Mouse (Mus musculus) Muller cell, postnatal 12 days (primary cell): Measurements from ENCODE around the gene Raf1.
"Not testable (repeated sequence)": the region's sequence is repeated elsewhere in the genome, so short reads cannot be mapped to it uniquely, and the experiment has no call there.

Experiments used
- DNase-seq: peaks from one replicate; pipeline ENCODE4 v3.0.0-alpha.2; 2015; ENCODE audit errors: inconsistent ontology term

Raf1 gene

DNA sequence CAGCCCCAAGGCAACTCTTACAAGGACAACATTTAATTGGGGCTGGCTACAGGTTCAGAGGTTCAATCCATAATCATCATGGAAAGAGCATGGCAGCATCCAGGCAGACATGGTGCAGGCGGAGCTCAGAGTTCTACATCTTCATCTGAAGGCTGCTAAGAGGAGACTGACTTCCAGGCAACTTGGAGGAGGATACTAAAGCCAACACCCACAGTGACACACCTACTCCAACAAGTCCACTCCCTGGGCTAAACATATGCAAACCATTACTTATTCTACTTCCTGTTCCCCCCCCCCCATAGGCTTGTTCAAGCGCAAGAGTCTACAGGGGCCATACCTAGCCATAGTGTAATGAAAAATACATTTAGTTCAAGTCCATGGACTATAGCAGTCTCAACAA is 7.8 kb upstream of the Raf1 start:
- DNase-seq: no peak

DNA sequence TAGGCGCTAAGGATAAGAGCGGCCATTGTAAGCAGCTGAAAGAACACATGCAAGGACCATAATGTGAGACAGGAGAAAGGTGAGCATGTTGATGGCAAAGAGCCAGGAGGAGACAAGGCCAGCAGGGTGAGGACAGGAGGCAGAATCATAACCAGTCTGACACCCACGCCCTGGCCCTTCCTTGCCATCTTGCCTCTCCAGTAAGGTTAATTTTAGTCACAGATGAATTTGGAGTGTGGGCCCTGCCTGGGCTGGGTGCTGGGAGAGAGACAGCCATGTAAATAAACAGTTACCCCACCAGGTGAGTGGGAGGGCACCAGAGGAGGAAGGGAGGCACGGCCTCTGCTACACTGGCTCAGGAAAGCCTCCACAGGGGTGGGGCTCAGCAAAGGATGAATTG is 4.6 kb upstream of the Raf1 start:
- DNase-seq: no peak

- no peak for DNase-seq
Observed at GRCm38 (mm10) chr6:115678012-115678411, 1.6 kb upstream of the Raf1 start.

GRCm38 (mm10) chr6:115677441-115677840 is 1.0 kb upstream of the Raf1 start:
- DNase-seq: no peak

- DNase-seq: peak; percentile 83
Observed at GRCm38 (mm10) chr6:115675508-115676336, 713 bp downstream of the Raf1 start.

GRCm38 (mm10) chr6:115675166-115675507 is 1.3 kb downstream of the Raf1 start:
- DNase-seq: no peak

DNA sequence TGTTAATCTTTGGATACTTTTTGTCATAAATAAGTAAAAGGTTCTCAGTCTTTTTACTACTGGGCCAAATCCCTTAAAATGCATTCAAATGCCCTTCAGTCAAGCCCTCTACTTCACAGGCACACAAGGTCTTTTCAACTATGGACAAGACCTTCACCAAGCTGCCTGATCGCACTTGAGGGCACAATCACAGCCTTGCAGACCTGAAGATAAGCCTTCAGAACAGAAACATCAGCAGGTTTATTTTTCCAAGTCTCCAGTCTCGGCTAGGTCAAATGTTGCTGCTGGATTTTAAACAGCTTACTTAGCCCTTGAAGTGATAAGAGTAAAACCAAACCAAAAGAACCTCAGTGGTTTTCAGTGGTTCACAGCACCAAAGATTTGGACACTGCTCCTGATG is 2.1 kb downstream of the Raf1 start:
- DNase-seq: no peak

GRCm38 (mm10) chr6:115672700-115673099 is 3.7 kb downstream of the Raf1 start:
- DNase-seq: no peak

GRCm38 (mm10) chr6:115666641-115667040 is 9.8 kb downstream of the Raf1 start:
- DNase-seq: peak; percentile 20

GRCm38 (mm10) chr6:115664268-115664667 is 12.2 kb downstream of the Raf1 start:
- no peak for DNase-seq

DNA sequence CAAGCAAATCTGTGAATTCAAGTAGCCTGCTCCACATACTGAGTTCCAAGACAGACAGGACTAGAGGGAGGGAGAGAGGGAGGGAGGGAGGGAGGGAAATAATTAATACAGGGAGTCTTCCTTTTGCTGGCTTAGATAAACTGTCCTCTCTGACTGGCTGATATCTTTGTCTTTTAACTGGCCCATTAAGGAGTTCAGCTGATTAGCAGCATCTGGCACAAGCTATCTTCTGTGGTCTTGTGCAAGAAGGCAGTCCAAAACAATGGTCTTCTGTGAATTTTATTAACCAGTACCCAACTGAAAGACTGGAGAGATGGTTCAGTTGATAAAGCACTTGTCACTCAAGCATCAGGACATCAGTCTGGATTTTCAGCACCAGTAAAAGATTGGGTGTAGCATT is 17.6 kb downstream of the Raf1 start:
- DNase-seq: peak; percentile 67

DNA sequence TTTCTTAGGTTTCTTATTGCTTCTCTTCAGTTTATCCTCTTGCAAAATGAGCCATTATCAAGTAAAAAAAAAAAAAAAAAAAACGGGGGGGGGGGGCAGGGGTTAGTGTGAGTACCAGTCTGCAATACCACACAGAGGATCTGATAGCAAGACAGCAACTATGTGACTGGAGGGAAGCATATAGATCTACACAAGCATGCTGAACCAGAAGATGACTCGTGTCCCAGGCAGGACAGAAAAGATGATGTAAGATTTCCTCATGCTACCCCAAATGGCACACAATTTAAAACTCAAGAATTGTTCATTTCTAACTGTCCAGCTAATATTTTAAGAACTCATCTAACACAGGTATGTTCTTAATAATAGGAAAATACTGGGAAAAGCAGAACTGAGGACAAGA is 22.5 kb downstream of the Raf1 start:
- DNase-seq: peak; percentile 12

- no peak for DNase-seq
Observed at GRCm38 (mm10) chr6:115651719-115652118, 24.7 kb downstream of the Raf1 start.

DNA sequence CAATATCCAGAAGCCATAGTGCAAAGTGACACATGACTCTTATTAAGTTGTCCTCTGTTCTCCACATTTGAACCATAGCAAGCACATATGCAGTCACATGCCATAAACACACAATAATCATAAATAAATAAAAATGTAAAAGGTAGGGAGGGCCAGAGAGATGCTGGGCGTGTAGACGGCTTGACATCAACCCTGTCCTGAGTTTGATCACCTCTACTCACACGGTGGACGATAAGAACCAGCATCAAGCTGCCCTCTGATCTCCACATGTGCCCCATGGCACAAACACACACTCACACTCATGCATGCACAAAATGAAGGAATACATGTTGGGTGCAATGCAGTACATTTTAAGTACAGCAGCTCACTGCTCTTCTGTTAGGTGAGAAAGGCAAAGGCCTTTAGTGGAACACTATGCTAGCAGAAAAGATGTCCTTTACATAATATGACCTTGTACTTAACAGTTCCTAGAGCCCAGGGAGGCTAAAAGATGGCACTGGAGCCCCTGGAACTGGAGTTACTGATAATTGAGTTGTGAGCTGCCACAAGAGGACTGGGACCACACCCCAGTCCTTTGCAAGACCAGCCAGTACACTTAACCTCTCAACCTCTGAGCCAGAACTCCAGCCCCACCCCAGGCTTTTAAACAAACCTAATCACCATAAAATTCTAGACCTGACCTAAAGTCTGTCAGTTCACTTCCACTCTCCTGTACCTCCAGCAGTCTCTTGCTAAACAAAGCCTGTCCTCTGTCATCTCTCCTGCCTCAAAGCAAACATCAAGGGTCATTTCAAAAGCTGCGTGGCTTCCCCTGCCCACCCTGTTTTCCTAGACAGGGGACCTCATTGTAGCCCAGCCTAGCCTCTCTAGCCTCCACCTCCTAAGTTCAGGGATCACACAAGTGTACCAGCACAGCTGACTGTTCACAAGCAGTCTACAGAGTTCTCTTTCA is 25.7 kb downstream of the Raf1 start:
- DNase-seq: no peak

GRCm38 (mm10) chr6:115649792-115650365 is 26.6 kb downstream of the Raf1 start:
- no peak for DNase-seq

- no peak for DNase-seq
Observed at GRCm38 (mm10) chr6:115643315-115643714, 33.1 kb downstream of the Raf1 start.

DNA sequence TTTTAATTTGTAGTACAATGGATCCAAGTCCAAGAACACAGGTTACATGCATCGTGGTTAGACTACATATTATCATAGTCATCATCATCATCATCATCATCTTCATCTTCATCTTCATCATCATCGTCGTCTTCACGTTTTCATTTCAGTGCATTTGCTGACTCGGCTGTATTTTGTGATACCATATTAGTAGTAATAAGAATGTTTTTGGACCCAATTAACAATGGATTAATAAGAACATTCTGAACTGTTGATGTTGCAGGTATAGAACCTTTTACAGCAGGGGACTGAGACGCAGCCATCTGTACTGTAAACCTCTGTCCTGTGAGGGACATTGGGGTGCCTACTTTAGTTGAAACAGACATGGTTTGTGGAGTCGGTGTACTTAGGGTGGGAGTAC is 38.2 kb downstream of the Raf1 start:
- DNase-seq: not testable (repeated sequence)

DNA sequence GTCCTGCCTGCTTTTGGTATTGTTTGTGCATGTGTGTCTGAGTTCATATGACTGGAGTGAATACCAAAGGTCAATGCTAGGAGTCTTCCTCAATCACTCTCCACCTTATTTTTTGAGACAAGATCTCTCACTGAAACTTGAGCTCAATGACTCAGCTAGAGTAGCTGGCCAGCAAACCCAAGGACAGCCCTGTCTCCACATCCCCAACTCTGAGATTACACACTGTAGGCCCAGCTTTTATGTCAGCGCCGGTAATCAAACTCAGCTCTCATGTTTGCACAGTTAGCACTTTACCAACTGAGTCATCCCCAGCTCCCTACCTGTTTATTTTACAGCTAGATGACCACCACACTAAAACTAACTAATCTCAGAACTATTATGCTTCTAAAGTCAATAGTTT is 42.4 kb downstream of the Raf1 start:
- no peak for DNase-seq

GRCm38 (mm10) chr6:115631056-115631795 is 45.2 kb downstream of the Raf1 start:
- no peak for DNase-seq

- no peak for DNase-seq
Observed at GRCm38 (mm10) chr6:115626121-115626520, 50.3 kb downstream of the Raf1 start.

GRCm38 (mm10) chr6:115620942-115621341 is 55.5 kb downstream of the Raf1 start:
- DNase-seq: no peak

DNA sequence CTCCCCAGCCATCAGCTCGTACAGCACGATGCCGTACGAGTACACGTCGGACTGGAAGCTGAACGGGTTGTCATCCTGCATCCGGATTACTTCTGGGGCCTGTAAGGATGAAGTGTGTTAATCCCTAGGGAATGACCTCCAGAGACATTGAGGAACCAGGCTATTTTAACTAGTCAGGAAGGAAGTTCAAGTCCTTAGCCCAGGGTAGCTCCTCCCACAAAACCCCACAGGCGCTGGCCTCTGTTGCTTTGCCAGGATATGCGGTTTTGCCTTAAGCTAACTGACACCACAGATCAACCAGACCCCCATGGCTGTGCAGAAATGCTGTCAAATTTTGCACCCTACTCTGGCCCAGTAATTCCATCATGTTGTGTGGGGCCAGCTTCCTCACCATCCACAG is 56.6 kb downstream of the Raf1 start:
- no peak for DNase-seq
